Mouse (Mus musculus) thymus, postnatal 36 days (tissue): ENCODE measurements around the gene Depp1.

Source experiments
- DNase-seq, 2 experiments: peaks; one replicate each; pipeline ENCODE4 v3.0.0; 2022; ENCODE audit warnings: mixed read lengths in 2 of 2

Depp1 gene

GRCm38 (mm10) chr6:116693639-116694038 is 43.2 kb downstream of the Depp1 start:
- DNase-seq, result no peak

GRCm38 (mm10) chr6:116694346-116694745 is 43.9 kb downstream of the Depp1 start:
- no peak for DNase-seq

GRCm38 (mm10) chr6:116697413-116697812 is 47.0 kb downstream of the Depp1 start:
- no peak for DNase-seq

GRCm38 (mm10) chr6:116697896-116698425 is 47.6 kb downstream of the Depp1 start:
- DNase-seq, result no peak

GRCm38 (mm10) chr6:116700821-116701220 is 50.4 kb downstream of the Depp1 start:
- DNase-seq, result no peak
